Mouse (Mus musculus) stomach, embryonic 14.5 days (tissue): Measurements from ENCODE around the gene Slc6a3. TPM values are rescaled to one million over a fixed set of nuclear protein-coding genes. Genes with fewer than 3 reads are reported as not detected.

Experiments used
- ATAC-seq: fragments of 200-750 bp; cut with Nextera tagmentation; 2 replicates; pipeline ENCODE4 v1.8.0; 2017; ENCODE audit warnings: low read depth, moderate TSS enrichment; ENCODE audit not compliant: insufficient number of reproducible peaks, insufficient read depth, low FRiP score
- H3K27ac ChIP-seq: fragments of 300-500 bp; sonication (generic); 2 replicates; pipeline ENCODE4 v1.5.1; 2014; ENCODE audit warnings: mild to moderate bottlenecking, low read length, moderate library complexity, mixed read lengths
- H3K27me3 ChIP-seq: fragments of 300-500 bp; sonication (generic); 2 replicates; pipeline ENCODE4 v1.6.1; 2014; ENCODE audit warnings: low read length, control low read depth, mixed read lengths; ENCODE audit not compliant: control insufficient read depth, insufficient read depth
- H3K36me3 ChIP-seq: fragments of 300-500 bp; sonication (generic); 2 replicates; pipeline ENCODE4 v1.6.1; 2014; ENCODE audit warnings: mild to moderate bottlenecking, control low read depth, low read length, moderate library complexity, mixed read lengths; ENCODE audit not compliant: control insufficient read depth, insufficient read depth
- H3K4me1 ChIP-seq: fragments of 300-500 bp; sonication (generic); 2 replicates; pipeline ENCODE4 v1.6.1; 2014; ENCODE audit warnings: low read length, control low read depth, mixed read lengths; ENCODE audit not compliant: control insufficient read depth, insufficient read depth
- H3K4me2 ChIP-seq: fragments of 300-500 bp; sonication (generic); replicated peaks from 2 replicates; pipeline ENCODE4 v1.6.1; 2014; ENCODE audit warnings: low read depth, low read length, control low read depth
- H3K4me3 ChIP-seq: fragments of 300-500 bp; sonication (generic); 2 replicates; pipeline ENCODE4 v1.5.1; 2014; ENCODE audit warnings: low read depth, low read length, control low read depth
- H3K9ac ChIP-seq: fragments of 300-500 bp; sonication (generic); replicated peaks from 2 replicates; pipeline ENCODE4 v1.6.1; 2014; ENCODE audit warnings: low read depth, mild to moderate bottlenecking, control low read depth, low read length, moderate library complexity, mixed read lengths
- H3K9me3 ChIP-seq: fragments of 300-500 bp; sonication (generic); 2 replicates; pipeline ENCODE4 v1.6.1; 2016; ENCODE audit warnings: low read depth, low read length, control low read depth; ENCODE audit not compliant: control insufficient read depth
- WGBS: fragments of 180-500 bp; shearing (Covaris S2); extraction: QIAGEN DNeasy Blood & Tissue Kit; methylation state at CpG from one replicate; pipeline ENCODE4 v1.1.7; 2014; 5-methylcytosine and 5-hydroxymethylcytosine counted together
- polyA plus RNA-seq: library from polyadenylated mRNA; unstranded; fragments of >200 nt; fragmentation: Nextera tagmentation; extraction: Ambion mirVana; gene quantifications from 2 replicates; pipeline ENCODE4 v1.2.1, GENCODE M21; 2014

Slc6a3 gene
- polyA plus RNA-seq, 1 experiment from 2014 or later: not detected

- no peaks in the 10 kb centered on the region for H3K4me1 ChIP-seq
- no peaks in the 10 kb centered on the region for H3K9me3 ChIP-seq
- no peaks in the 10 kb centered on the region for H3K27me3 ChIP-seq
- peaks cover 40% of the 10 kb centered on the region for H3K36me3 ChIP-seq
- WGBS: 81% methylated on average over 6 of the region's 6 CpGs
- no peak overlapping the region for H3K9ac ChIP-seq
- H3K27ac ChIP-seq: no peak overlapping the region
- no peak overlapping the region for H3K4me3 ChIP-seq
- H3K4me2 ChIP-seq: no peak overlapping the region
- ATAC-seq: no peak
Measured at GRCm38 (mm10) chr13:73499893-73500604, 36.5 kb upstream of the Slc6a3 start.

DNA sequence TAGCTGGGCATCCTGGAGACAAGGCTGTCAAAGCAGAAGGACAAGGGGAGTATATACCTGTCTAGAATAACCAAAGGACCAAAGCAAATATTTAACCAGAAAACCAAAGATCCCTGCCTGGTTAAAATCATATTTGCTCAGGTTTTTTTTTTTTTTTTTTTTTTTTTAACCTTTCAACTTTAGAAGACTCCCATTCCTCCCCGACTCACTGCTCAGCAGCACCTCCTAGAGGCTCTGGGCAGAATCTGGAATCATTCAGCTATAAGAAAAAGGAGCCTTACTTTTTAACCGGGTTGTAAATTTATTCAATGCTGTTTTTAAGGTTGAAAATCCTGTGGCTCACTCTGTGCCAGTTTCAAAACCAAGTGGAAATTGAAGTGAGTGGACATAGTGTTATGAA is 33.8 kb upstream of the Slc6a3 start:
- no peak for ATAC-seq
- Histone ChIP-seq H3K9me3 (no peaks in the 10 kb centered on the region), H3K9ac (no peak overlapping the region), H3K36me3 (peaks cover 27% of the 10 kb centered on the region), H3K27ac (no peak overlapping the region), H3K27me3 (no peaks in the 10 kb centered on the region), H3K4me3 (no peak overlapping the region), H3K4me2 (no peak overlapping the region), H3K4me1 (no peaks in the 10 kb centered on the region)
- WGBS: 61% methylated on average over 2 of the region's 2 CpGs

DNA sequence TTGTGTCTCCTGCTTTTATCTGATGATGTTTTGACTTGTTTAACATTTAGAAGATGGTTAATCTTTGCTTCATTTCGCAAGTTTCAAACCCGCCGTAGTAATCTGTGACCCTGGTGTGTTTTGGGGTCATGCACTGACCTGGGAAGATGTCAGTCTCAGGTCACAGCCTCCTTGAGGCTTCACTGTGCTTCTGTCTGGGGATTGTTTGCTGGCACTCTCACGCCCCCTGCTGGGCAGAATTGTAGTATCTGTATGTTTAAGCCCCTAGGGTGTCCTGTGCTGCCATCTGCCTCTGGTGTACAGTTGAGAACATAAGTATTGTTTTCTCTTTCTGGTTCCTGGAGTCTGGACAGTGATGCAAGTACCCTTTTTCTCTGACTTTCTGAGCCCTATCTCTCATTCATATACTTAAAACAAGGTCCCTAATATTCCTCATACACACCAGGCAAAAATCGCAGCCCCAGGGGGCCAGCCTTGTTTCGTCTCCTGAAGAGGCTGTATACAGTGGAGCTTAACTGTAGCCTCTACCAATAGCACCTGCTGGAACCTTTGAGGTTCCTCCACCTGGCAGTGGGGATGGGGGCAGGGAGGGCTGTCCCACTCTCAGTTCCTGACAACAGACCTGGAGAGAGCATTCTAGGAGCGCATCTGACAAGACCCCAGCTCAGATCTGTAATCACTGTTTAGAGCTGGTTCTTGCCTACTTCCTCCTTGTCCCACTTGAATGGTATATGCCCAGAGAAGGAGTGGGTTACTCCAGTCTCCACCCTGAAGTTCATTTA is 30.7 kb upstream of the Slc6a3 start:
- H3K4me1 ChIP-seq: no peaks in the 10 kb centered on the region
- H3K4me2 ChIP-seq: no peak overlapping the region
- no peak overlapping the region for H3K4me3 ChIP-seq
- peaks cover 15% of the 10 kb centered on the region for H3K36me3 ChIP-seq
- H3K9ac ChIP-seq: no peak overlapping the region
- ATAC-seq: 0 out of 2 replicates have a peak, but pooled peaks have one; percentile 65
- H3K9me3 ChIP-seq: no peaks in the 10 kb centered on the region
- H3K27me3 ChIP-seq: no peaks in the 10 kb centered on the region
- no peak overlapping the region for H3K27ac ChIP-seq
- WGBS: 57% methylated on average over 7 of the region's 7 CpGs

GRCm38 (mm10) chr13:73508817-73509550 is 27.6 kb upstream of the Slc6a3 start:
- Histone ChIP-seq H3K4me2 (no peak overlapping the region), H3K9ac (no peak overlapping the region), H3K9me3 (no peaks in the 10 kb centered on the region), H3K27ac (no peak overlapping the region), H3K4me3 (no peak overlapping the region), H3K27me3 (no peaks in the 10 kb centered on the region), H3K4me1 (no peaks in the 10 kb centered on the region), H3K36me3 (peaks cover 24% of the 10 kb centered on the region)
- ATAC-seq: no peak
- 90% methylated on average over 8 of the region's 8 CpGs for WGBS

- no peaks in the 10 kb centered on the region for H3K27me3 ChIP-seq
- WGBS: 78% methylated on average over 6 of the region's 6 CpGs
- ATAC-seq: no peak
- no peaks in the 10 kb centered on the region for H3K9me3 ChIP-seq
- H3K4me3 ChIP-seq: no peak overlapping the region
- peaks cover 32% of the 10 kb centered on the region for H3K36me3 ChIP-seq
- no peak overlapping the region for H3K27ac ChIP-seq
- no peak overlapping the region for H3K4me2 ChIP-seq
- H3K9ac ChIP-seq: no peak overlapping the region
- H3K4me1 ChIP-seq: no peaks in the 10 kb centered on the region
Measured at GRCm38 (mm10) chr13:73509869-73510268, 26.7 kb upstream of the Slc6a3 start.

DNA sequence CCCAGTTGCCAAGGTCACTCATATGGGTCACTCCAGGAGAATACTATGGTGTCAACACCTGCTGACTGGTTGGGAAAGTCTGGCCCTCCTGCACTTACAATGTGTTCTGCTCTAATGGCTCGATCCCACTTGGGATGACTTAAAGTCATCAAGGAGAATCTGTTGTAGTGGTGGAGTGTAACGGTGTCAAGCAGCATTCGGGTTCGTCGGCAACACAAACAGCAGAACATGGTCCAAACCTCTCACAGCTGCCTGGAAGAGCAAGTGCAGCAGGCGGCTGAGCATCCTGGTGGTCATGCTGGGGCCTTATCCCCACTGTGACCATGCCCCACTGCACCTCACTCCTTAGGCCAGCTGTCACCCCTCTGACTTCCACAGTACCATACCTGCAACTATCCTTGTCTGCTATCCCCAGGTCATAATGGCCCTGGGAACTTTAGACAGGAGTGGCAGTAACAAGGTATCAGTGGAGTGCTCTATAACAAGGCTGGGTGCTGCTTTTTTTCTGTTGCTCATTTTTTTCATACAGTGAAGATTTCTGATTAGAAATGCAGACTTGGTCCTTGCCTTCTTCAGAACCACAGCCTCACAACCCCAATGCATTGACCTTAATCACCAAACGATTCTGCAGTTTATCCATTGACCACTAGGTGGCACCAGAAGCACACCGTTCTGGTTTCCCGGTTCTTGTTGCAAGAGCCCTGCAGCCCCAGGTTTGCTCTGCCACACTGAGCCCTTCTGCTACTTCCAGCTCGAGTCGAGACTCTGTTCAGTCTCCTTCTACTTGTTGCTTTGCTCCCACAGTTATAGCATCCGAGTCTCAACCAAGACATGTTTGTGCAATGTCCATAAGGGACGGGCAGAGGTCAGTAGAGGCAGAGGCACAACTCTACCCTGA is 23.5 kb upstream of the Slc6a3 start:
- Histone ChIP-seq H3K4me3 (no peak overlapping the region), H3K9me3 (no peaks in the 10 kb centered on the region), H3K9ac (no peak overlapping the region), H3K36me3 (peaks cover 31% of the 10 kb centered on the region), H3K4me1 (no peaks in the 10 kb centered on the region), H3K27ac (no peak overlapping the region), H3K27me3 (no peaks in the 10 kb centered on the region), H3K4me2 (no peak overlapping the region)
- ATAC-seq: no peak
- WGBS: 60% methylated on average over 13 of the region's 13 CpGs

- WGBS: 71% methylated on average over 4 of the region's 4 CpGs
- H3K36me3 ChIP-seq: peaks cover 21% of the 10 kb centered on the region
Measured at GRCm38 (mm10) chr13:73516886-73517285, 19.7 kb upstream of the Slc6a3 start.

DNA sequence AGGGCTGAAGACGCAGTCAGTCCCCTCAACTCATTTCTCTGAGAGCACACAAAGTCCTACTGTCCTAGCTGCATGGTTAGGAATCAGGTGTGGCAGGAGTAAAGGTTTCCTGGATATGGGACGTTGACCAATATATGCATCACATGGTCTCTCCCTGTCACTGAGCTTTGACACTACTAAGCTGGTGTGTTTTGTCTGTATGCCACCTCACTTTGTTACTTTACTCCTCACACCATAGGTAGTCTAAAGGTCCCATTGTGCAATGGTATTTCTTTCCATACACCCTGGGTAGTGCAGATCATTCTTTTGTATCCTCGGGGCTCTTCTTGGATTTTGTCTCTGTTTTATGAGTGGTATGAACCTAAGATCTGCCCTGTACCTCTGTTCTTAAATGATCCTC is 2.8 kb upstream of the Slc6a3 start:
- Histone ChIP-seq H3K27me3 (peaks cover 17% of the 10 kb centered on the region), H3K4me2 (no peak overlapping the region), H3K9ac (no peak overlapping the region), H3K4me1 (no peaks in the 10 kb centered on the region), H3K4me3 (no peak overlapping the region), H3K36me3 (no peaks in the 10 kb centered on the region), H3K27ac (no peak overlapping the region), H3K9me3 (no peaks in the 10 kb centered on the region)
- WGBS: 85% methylated on average over 3 of the region's 3 CpGs
- ATAC-seq: no peak

More at GRCm38 (mm10) chr13:73516886-73517285, 19.7 kb upstream of the Slc6a3 start:
- Histone ChIP-seq H3K9ac (no peak overlapping the region), H3K4me3 (no peak overlapping the region), H3K9me3 (no peaks in the 10 kb centered on the region), H3K27ac (no peak overlapping the region), H3K4me1 (no peaks in the 10 kb centered on the region), H3K4me2 (no peak overlapping the region), H3K27me3 (no peaks in the 10 kb centered on the region)
- ATAC-seq: no peak
